Mouse (Mus musculus) stomach, embryonic 14.5 days (tissue): ENCODE data around the gene Slc9c1. TPM values are rescaled to one million over a fixed set of nuclear protein-coding genes. Genes with fewer than 3 reads are reported as not detected.

Experiments
- ATAC-seq: fragments of 200-750 bp; cut with Nextera tagmentation; 2 replicates; pipeline ENCODE4 v1.8.0; 2017; ENCODE audit warnings: low read depth, moderate TSS enrichment; ENCODE audit not compliant: insufficient number of reproducible peaks, insufficient read depth, low FRiP score
- H3K27ac ChIP-seq: fragments of 300-500 bp; sonication (generic); 2 replicates; pipeline ENCODE4 v1.5.1; 2014; ENCODE audit warnings: mild to moderate bottlenecking, low read length, moderate library complexity, mixed read lengths
- H3K27me3 ChIP-seq: fragments of 300-500 bp; sonication (generic); 2 replicates; pipeline ENCODE4 v1.6.1; 2014; ENCODE audit warnings: low read length, control low read depth, mixed read lengths; ENCODE audit not compliant: control insufficient read depth, insufficient read depth
- H3K36me3 ChIP-seq: fragments of 300-500 bp; sonication (generic); 2 replicates; pipeline ENCODE4 v1.6.1; 2014; ENCODE audit warnings: mild to moderate bottlenecking, control low read depth, low read length, moderate library complexity, mixed read lengths; ENCODE audit not compliant: control insufficient read depth, insufficient read depth
- H3K4me1 ChIP-seq: fragments of 300-500 bp; sonication (generic); 2 replicates; pipeline ENCODE4 v1.6.1; 2014; ENCODE audit warnings: low read length, control low read depth, mixed read lengths; ENCODE audit not compliant: control insufficient read depth, insufficient read depth
- H3K4me2 ChIP-seq: fragments of 300-500 bp; sonication (generic); replicated peaks from 2 replicates; pipeline ENCODE4 v1.6.1; 2014; ENCODE audit warnings: low read depth, low read length, control low read depth
- H3K4me3 ChIP-seq: fragments of 300-500 bp; sonication (generic); 2 replicates; pipeline ENCODE4 v1.5.1; 2014; ENCODE audit warnings: low read depth, low read length, control low read depth
- H3K9ac ChIP-seq: fragments of 300-500 bp; sonication (generic); replicated peaks from 2 replicates; pipeline ENCODE4 v1.6.1; 2014; ENCODE audit warnings: low read depth, mild to moderate bottlenecking, control low read depth, low read length, moderate library complexity, mixed read lengths
- H3K9me3 ChIP-seq: fragments of 300-500 bp; sonication (generic); 2 replicates; pipeline ENCODE4 v1.6.1; 2016; ENCODE audit warnings: low read depth, low read length, control low read depth; ENCODE audit not compliant: control insufficient read depth
- WGBS: fragments of 180-500 bp; shearing (Covaris S2); extraction: QIAGEN DNeasy Blood & Tissue Kit; methylation state at CpG from one replicate; pipeline ENCODE4 v1.1.7; 2014; 5-methylcytosine and 5-hydroxymethylcytosine counted together
- polyA plus RNA-seq: library from polyadenylated mRNA; unstranded; fragments of >200 nt; fragmentation: Nextera tagmentation; extraction: Ambion mirVana; gene quantifications from 2 replicates; pipeline ENCODE4 v1.2.1, GENCODE M21; 2014

The Slc9c1 gene
- polyA plus RNA-seq, 1 experiment from 2014 or later = not detected

DNA sequence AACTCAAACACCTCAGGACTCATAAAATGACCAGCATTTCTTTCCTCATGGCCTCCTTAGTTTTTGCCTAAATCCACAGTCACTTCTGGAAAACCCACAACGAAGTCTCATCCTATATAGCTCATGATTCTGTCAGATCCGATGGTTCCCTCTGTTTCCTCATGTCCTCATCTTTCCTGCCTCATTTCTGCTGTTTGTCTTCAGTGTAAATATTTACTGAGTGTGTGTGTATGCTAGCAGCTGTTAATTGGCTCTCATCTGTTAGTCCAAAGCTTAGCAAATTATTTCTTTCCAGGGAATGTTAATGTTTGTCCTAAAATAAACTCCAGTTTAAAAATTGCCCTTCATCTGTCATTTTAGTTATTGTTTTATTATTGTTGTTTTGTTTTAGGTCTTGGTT lies 16.5 kb downstream of the Slc9c1 start:
- no peak for ATAC-seq

DNA sequence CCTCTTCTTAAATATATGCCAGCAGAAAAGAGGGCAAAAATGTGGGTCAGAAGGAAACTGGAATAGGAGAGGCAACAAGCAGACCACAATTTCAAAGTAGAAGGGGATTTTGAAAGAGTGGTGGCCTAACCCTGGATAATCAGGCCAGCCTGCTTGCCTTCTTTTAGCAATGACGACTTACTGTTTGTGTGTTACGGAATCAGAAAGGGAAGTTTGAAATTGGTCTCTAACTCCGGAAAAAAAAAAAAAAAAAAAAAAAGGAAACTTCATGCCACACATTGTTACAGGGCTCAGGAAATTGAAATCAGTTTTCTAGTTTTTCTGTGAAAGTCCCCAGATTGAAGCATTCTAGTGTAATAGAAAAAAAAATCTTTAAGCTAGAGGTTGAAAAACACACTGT lies 26.6 kb downstream of the Slc9c1 start:
- H3K4me3 ChIP-seq = no peak overlapping the region
- no peaks in the 10 kb centered on the region for H3K4me1 ChIP-seq
- H3K4me2 ChIP-seq = no peak overlapping the region
- H3K9ac ChIP-seq = no peak overlapping the region
- ATAC-seq = no peak
- H3K27me3 ChIP-seq = no peaks in the 10 kb centered on the region
- H3K36me3 ChIP-seq = no peaks in the 10 kb centered on the region
- 55% methylated on average over 3 of the region's 3 CpGs for WGBS
- no peaks in the 10 kb centered on the region for H3K9me3 ChIP-seq
- H3K27ac ChIP-seq = no peak overlapping the region

More for the DNA sequence above, 16.5 kb downstream of the Slc9c1 start:
- Histone ChIP-seq H3K9ac (no peak overlapping the region), H3K27ac (no peak overlapping the region), H3K27me3 (no peaks in the 10 kb centered on the region), H3K4me1 (no peaks in the 10 kb centered on the region), H3K9me3 (no peaks in the 10 kb centered on the region), H3K4me2 (no peak overlapping the region), H3K4me3 (no peak overlapping the region), H3K36me3 (no peaks in the 10 kb centered on the region)
- 47% methylated on average over 2 of the region's 2 CpGs for WGBS

DNA sequence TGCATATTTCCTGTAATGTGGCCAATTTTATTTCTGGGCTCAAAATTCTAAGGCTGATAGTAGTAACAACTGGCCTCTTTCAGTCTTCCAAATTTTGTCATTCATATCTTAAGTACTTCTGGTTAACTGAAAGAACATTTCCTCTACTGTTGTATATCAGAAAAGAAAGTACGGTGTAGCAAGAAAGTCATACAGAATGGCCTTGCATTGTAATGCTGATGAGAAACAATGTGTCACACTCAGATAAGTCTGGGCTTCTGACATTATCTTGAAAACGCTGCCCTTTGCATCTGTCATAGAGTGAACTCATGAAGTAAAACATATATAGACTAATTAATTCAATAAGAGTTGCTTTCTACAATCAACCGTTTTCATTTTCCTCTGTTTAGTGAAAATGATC lies 37.2 kb downstream of the Slc9c1 start:
- WGBS = 90% methylated on average over 3 of the region's 3 CpGs
- no peak for ATAC-seq

DNA sequence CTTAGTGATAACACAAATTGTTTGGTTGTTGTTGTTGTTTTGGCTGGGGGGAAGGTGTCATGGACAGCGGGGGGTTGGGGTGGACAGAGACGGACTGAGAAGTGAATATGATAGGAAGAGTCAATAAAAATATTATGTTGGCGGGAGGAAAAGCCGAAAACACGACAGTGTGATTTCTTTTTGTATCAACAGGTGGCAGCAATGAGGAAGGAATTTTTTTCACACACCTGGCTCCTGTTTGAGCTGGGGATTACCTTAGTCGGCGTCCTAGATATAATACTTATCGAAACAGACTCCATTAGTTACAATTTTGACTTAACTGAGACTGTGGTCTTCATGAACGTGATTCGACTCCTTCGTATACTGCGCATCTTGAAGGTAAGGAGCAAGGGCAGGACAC lies 44.8 kb downstream of the Slc9c1 start:
- WGBS = 47% methylated on average over 12 of the region's 12 CpGs

More for the DNA sequence above, 37.2 kb downstream of the Slc9c1 start:
- no peak overlapping the region for H3K9ac ChIP-seq
- no peak overlapping the region for H3K27ac ChIP-seq
- H3K4me3 ChIP-seq = no peak overlapping the region
- no peaks in the 10 kb centered on the region for H3K4me1 ChIP-seq
- H3K36me3 ChIP-seq = no peaks in the 10 kb centered on the region
- H3K27me3 ChIP-seq = no peaks in the 10 kb centered on the region
- no peak overlapping the region for H3K4me2 ChIP-seq
- H3K9me3 ChIP-seq = no peaks in the 10 kb centered on the region

DNA sequence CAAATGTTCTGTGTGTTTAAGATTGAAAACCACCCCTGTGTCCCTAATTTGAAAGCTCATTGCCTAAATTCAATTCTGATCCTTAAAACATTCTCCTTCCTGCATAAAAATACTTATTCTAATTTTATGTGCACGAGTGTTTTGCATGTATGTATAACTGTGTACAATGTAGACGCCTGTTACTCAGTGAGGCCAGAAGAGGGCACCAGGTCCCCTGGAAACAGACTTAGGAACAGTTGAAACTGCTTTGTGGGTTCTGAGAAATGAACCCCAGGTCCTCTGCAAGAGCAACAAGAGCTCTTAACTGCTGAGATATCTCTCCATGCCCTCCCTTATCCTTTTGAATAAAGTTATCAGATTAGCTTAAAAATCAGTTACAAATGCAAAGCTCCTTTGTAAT lies 47.4 kb downstream of the Slc9c1 start:
- no peak overlapping the region for H3K4me2 ChIP-seq
- H3K9ac ChIP-seq = no peak overlapping the region
- 37% methylated on average over 2 of the region's 2 CpGs for WGBS
- no peaks in the 10 kb centered on the region for H3K9me3 ChIP-seq
- no peak overlapping the region for H3K27ac ChIP-seq
- no peaks in the 10 kb centered on the region for H3K4me1 ChIP-seq
- H3K36me3 ChIP-seq = no peaks in the 10 kb centered on the region
- H3K27me3 ChIP-seq = no peaks in the 10 kb centered on the region
- ATAC-seq = no peak
- no peak overlapping the region for H3K4me3 ChIP-seq

More for the DNA sequence above, 44.8 kb downstream of the Slc9c1 start:
- no peak overlapping the region for H3K4me2 ChIP-seq
- no peak for ATAC-seq
- H3K27ac ChIP-seq = no peak overlapping the region
- no peaks in the 10 kb centered on the region for H3K4me1 ChIP-seq
- H3K4me3 ChIP-seq = no peak overlapping the region
- no peaks in the 10 kb centered on the region for H3K9me3 ChIP-seq
- no peak overlapping the region for H3K9ac ChIP-seq
- no peaks in the 10 kb centered on the region for H3K36me3 ChIP-seq
- no peaks in the 10 kb centered on the region for H3K27me3 ChIP-seq

DNA sequence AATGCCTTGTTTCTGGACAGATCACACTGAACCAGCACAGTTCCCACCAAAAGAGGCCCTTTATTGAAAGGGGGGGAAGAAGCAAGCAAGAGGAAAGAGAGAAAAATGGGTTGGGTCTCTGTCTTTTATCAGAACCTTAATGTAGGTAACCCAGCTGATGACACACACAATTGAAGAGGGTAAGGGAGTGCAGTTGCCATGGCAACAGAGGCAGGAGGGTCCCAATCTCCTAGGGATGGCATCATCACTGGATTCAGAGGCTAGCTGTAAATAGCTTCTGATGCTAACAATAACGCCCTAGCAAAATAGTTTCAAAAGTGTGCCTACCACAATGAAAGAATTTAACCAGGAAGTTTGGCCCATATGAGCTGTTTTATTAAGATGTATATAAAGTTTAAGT lies 58.5 kb downstream of the Slc9c1 start:
- Histone ChIP-seq H3K9ac (no peak overlapping the region), H3K27me3 (no peaks in the 10 kb centered on the region), H3K4me2 (no peak overlapping the region), H3K27ac (no peak overlapping the region), H3K4me3 (no peak overlapping the region), H3K36me3 (no peaks in the 10 kb centered on the region), H3K9me3 (no peaks in the 10 kb centered on the region), H3K4me1 (no peaks in the 10 kb centered on the region)
- WGBS = 72% methylated on average over 1 of the region's 1 CpGs
- no peak for ATAC-seq

DNA sequence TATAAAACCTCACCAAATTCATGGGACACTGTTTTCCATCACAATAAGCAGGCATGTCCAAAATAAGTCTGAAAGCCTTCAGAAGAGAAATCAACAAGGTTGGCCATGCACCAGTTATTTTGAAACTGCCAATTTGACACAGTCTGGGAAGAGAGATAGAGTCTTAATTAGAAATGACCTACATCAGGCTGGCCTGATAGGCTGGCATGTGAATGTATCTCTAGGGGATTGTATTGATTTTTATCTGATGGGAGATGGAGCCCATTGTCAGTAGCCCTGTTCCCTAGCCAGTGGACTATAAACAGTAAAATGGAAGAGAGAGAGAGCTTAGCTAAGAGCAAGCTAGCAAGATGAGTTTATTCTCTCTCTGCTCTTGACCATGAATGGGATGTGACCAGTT lies 60.4 kb downstream of the Slc9c1 start:
- ATAC-seq = no peak
- no peak overlapping the region for H3K9ac ChIP-seq
- no peak overlapping the region for H3K4me2 ChIP-seq
- H3K4me3 ChIP-seq = no peak overlapping the region
- no peaks in the 10 kb centered on the region for H3K9me3 ChIP-seq
- no peaks in the 10 kb centered on the region for H3K4me1 ChIP-seq
- no peak overlapping the region for H3K27ac ChIP-seq
- H3K36me3 ChIP-seq = no peaks in the 10 kb centered on the region
- no peaks in the 10 kb centered on the region for H3K27me3 ChIP-seq

DNA sequence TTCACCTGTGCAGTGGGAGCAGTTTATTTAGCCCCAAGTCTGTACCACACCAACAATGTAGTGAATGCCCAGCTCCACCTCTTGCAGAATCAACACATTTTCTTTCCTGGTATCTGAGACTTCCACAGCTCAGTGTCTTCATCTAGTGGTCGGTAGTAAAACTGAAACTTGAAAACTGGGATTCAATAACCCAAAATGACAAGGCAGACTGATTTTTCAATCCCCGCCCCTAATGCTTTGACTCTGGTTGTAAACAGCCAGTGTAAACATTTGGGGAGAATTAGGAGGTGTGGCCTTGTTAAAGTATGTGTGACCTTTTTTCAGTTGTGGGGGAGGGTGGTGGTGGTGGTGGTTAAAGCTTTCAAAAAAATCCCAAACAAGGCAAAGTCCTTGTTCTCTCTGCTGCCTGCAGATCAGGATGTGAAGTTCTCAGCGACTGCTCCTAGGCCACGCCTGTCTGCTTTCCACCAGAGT lies 73.4 kb downstream of the Slc9c1 start:
- 21% methylated on average over 4 of the region's 4 CpGs for WGBS
- H3K36me3 ChIP-seq = no peaks in the 10 kb centered on the region
- no peaks in the 10 kb centered on the region for H3K27me3 ChIP-seq
- no peak overlapping the region for H3K4me2 ChIP-seq
- H3K4me1 ChIP-seq = 0 out of 2 replicates have a peak, but pooled peaks cover 3% of the 10 kb centered on the region
- H3K9me3 ChIP-seq = no peaks in the 10 kb centered on the region
- peak overlapping the region; percentile 48; the same call in 1 of the 2 replicates for H3K27ac ChIP-seq
- no peak overlapping the region for H3K9ac ChIP-seq
- peak; percentile 56; the same call in 1 of the 2 replicates for ATAC-seq
- no peak overlapping the region for H3K4me3 ChIP-seq

DNA sequence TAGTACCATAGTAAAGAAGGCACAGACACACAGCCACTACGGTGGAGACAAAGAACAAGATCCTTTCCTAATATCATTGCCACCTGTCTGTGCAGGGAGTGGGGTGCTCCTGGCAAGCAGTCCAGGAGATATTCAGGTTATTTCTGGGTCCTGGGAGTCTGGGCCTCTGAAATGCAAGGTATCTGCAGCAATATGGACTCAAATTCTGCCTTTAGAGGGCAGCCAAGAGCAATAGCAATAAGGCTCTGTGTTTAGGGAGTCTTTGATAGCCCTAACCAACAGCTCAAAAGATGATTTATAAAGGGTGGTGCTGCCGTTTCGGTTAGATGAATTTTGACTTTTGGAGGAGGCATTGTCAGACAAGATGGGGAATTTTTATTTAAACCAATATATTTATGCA lies 74.2 kb downstream of the Slc9c1 start:
- no peak overlapping the region for H3K9ac ChIP-seq
- no peak overlapping the region for H3K4me2 ChIP-seq
- ATAC-seq = no peak
- H3K36me3 ChIP-seq = no peaks in the 10 kb centered on the region
- WGBS = 72% methylated on average over 3 of the region's 3 CpGs
- no peak overlapping the region for H3K4me3 ChIP-seq
- H3K27ac ChIP-seq = no peak overlapping the region
- no peaks in the 10 kb centered on the region for H3K9me3 ChIP-seq
- 0 out of 2 replicates have a peak, but pooled peaks cover 3% of the 10 kb centered on the region for H3K4me1 ChIP-seq
- no peaks in the 10 kb centered on the region for H3K27me3 ChIP-seq
